Mouse (Mus musculus) stomach, postnatal 0 days (tissue): ENCODE data around the gene Gm45618. TPM values are rescaled to one million over a fixed set of nuclear protein-coding genes. Genes with fewer than 3 reads are reported as not detected.
"Not testable (repeated sequence)": the region's sequence is repeated elsewhere in the genome, so short reads cannot be mapped to it uniquely, and the experiment has no call there.

Experiments
- ATAC-seq: fragments of 200-750 bp; cut with Nextera tagmentation; 2 replicates; pipeline ENCODE4 v1.8.0; 2017; ENCODE audit not compliant: low FRiP score, low TSS enrichment
- DNase-seq: peaks from one replicate; pipeline ENCODE4 v3.0.0-alpha.2; 2016; ENCODE audit warnings: low spot score
- H3K27ac ChIP-seq: fragments of 300-500 bp; sonication (generic); replicated peaks from 2 replicates; pipeline ENCODE4 v1.5.1; 2014; ENCODE audit warnings: mild to moderate bottlenecking, control low read depth
- H3K27me3 ChIP-seq: fragments of 300-500 bp; sonication (generic); 2 replicates; pipeline ENCODE4 v1.6.1; 2014; ENCODE audit warnings: low read length; ENCODE audit not compliant: control insufficient read depth, insufficient read depth
- H3K36me3 ChIP-seq: fragments of 300-500 bp; sonication (generic); 2 replicates; pipeline ENCODE4 v1.6.1; 2014; ENCODE audit warnings: low read length, mixed read lengths; ENCODE audit not compliant: control insufficient read depth, insufficient read depth
- H3K4me1 ChIP-seq: fragments of 300-500 bp; sonication (generic); replicated peaks from 2 replicates; pipeline ENCODE4 v1.6.1; 2014; ENCODE audit warnings: antibody characterized with exemption; ENCODE audit not compliant: control insufficient read depth, insufficient read depth
- H3K4me2 ChIP-seq: fragments of 300-500 bp; sonication (generic); replicated peaks from 2 replicates; pipeline ENCODE4 v1.6.1; 2014; ENCODE audit warnings: low read depth, mild to moderate bottlenecking, control low read depth, moderate library complexity
- H3K4me3 ChIP-seq: fragments of 300-500 bp; sonication (generic); 2 replicates; pipeline ENCODE4 v1.5.1; 2014; ENCODE audit warnings: low read depth, low read length, control low read depth
- H3K9ac ChIP-seq: fragments of 300-500 bp; sonication (generic); 2 replicates; pipeline ENCODE4 v1.6.1; 2014; ENCODE audit warnings: mild to moderate bottlenecking, low read length, control low read depth, mixed read lengths
- H3K9me3 ChIP-seq: fragments of 300-500 bp; sonication (generic); 2 replicates; pipeline ENCODE4 v1.6.1; 2016; ENCODE audit warnings: low read length; ENCODE audit not compliant: control insufficient read depth
- CTCF ChIP-seq: IDR thresholded peaks from 2 replicates; pipeline ENCODE4 v1.5.1; 2016; ENCODE audit warnings: antibody characterized with exemption, low read depth, mild to moderate bottlenecking, moderate library complexity
- EP300 ChIP-seq: optimal IDR thresholded peaks from 2 replicates; pipeline ENCODE3; 2016; ENCODE audit warnings: antibody characterized with exemption
- WGBS: fragments of 180-500 bp; shearing (Covaris S2); extraction: QIAGEN DNeasy Blood & Tissue Kit; methylation state at CpG from one replicate; pipeline ENCODE4 v1.1.7; 2014; 5-methylcytosine and 5-hydroxymethylcytosine counted together
- polyA plus RNA-seq: library from polyadenylated mRNA; unstranded; fragments of >200 nt; fragmentation: Nextera tagmentation; extraction: Ambion mirVana; gene quantifications from 2 replicates; pipeline ENCODE4 v1.2.1, GENCODE M21; 2015

The Gm45618 gene
- polyA plus RNA-seq, 1 experiment from 2014 or later, result not detected

DNA sequence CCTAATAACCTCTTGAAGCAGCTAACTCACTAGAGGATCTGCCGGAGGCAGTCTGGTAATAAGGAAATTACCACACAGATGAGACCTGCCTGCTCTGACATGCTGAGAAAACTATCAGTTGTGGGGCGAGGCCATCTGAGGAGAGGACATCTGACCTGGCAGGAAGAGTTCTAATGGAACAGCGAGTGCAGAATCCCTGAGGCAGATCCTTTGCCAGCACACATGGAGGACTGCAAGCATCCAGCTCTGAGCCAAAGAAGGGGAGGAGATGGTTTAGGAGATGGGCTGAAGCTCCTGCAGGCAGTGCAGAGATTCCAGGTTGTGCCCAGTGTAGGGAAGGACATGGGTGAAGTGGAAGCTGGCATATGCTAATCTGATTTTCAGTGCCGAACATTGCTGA lies 31.7 kb upstream of the Gm45618 start:
- DNase-seq, result no peak
- TF ChIP-seq CTCF (no peak), EP300 (no peak)
- Histone ChIP-seq H3K36me3 (no peaks in the 10 kb centered on the region), H3K9me3 (no peaks in the 10 kb centered on the region), H3K9ac (no peak overlapping the region), H3K4me3 (no peak overlapping the region), H3K27me3 (no peaks in the 10 kb centered on the region), H3K27ac (no peak overlapping the region), H3K4me2 (no peak overlapping the region), H3K4me1 (no peaks in the 10 kb centered on the region)
- no peak for ATAC-seq
- WGBS, result 75% methylated on average over 4 of the region's 4 CpGs

GRCm38 (mm10) chr7:142148633-142149032 lies 28.1 kb upstream of the Gm45618 start:
- no peak overlapping the region for H3K9ac ChIP-seq
- no peaks in the 10 kb centered on the region for H3K36me3 ChIP-seq
- no peak overlapping the region for H3K27ac ChIP-seq
- no peak for DNase-seq
- H3K27me3 ChIP-seq, result no peaks in the 10 kb centered on the region
- no peak overlapping the region for H3K4me2 ChIP-seq
- H3K4me3 ChIP-seq, result no peak overlapping the region
- H3K9me3 ChIP-seq, result no peaks in the 10 kb centered on the region
- no peak for ATAC-seq
- H3K4me1 ChIP-seq, result no peaks in the 10 kb centered on the region
- TF ChIP-seq CTCF, result no peak
- no peak for TF ChIP-seq EP300

- no peaks in the 10 kb centered on the region for H3K9me3 ChIP-seq
- ATAC-seq (no peak), DNase-seq (peak; percentile 52)
- no peaks in the 10 kb centered on the region for H3K27me3 ChIP-seq
- TF ChIP-seq EP300 (no peak), CTCF (peak; percentile 77)
- no peak overlapping the region for H3K9ac ChIP-seq
- no peak overlapping the region for H3K4me2 ChIP-seq
- H3K4me1 ChIP-seq, result no peaks in the 10 kb centered on the region
- 0% methylated on average over 1 of the region's 1 CpGs for WGBS
- no peaks in the 10 kb centered on the region for H3K36me3 ChIP-seq
- no peak overlapping the region for H3K4me3 ChIP-seq
- no peak overlapping the region for H3K27ac ChIP-seq
Observed at GRCm38 (mm10) chr7:142146033-142146432, 25.5 kb upstream of the Gm45618 start.

- WGBS, result 27% methylated on average over 4 of the region's 4 CpGs
- no peak for DNase-seq
Observed at GRCm38 (mm10) chr7:142145413-142145940, 24.9 kb upstream of the Gm45618 start.

GRCm38 (mm10) chr7:142144507-142144906 lies 24.0 kb upstream of the Gm45618 start, which contains the start of gene Gm45337:
TSS of gene Gm45337 (minus strand) at chr7:142144607.
- ATAC-seq (no peak), DNase-seq (no peak)
- Histone ChIP-seq H3K9ac (no peak within 1 kb of the TSS), H3K27me3 (no peaks in the 10 kb centered on the region), H3K4me3 (no peak within 1 kb of the TSS), H3K9me3 (no peaks in the 10 kb centered on the region), H3K36me3 (no peaks in the 10 kb centered on the region), H3K4me1 (no peaks in the 10 kb centered on the region), H3K27ac (no peak within 1 kb of the TSS), H3K4me2 (no peak within 1 kb of the TSS)
- TF ChIP-seq EP300, result no peak
- no peak for TF ChIP-seq CTCF
- WGBS, result 60% methylated on average over 1 of the region's 1 CpGs

More at GRCm38 (mm10) chr7:142145413-142145940, 24.9 kb upstream of the Gm45618 start:
- ATAC-seq, result no peak
- H3K27ac ChIP-seq, result no peak overlapping the region
- TF ChIP-seq CTCF, result peak; percentile 53
- no peak for TF ChIP-seq EP300
- no peaks in the 10 kb centered on the region for H3K4me1 ChIP-seq
- H3K4me3 ChIP-seq, result no peak overlapping the region
- H3K9ac ChIP-seq, result no peak overlapping the region
- H3K4me2 ChIP-seq, result no peak overlapping the region
- H3K27me3 ChIP-seq, result no peaks in the 10 kb centered on the region
- H3K36me3 ChIP-seq, result no peaks in the 10 kb centered on the region
- H3K9me3 ChIP-seq, result no peaks in the 10 kb centered on the region

GRCm38 (mm10) chr7:142143506-142144010 lies 23.0 kb upstream of the Gm45618 start:
- not testable (repeated sequence) for H3K36me3 ChIP-seq, H3K4me3 ChIP-seq, H3K27ac ChIP-seq, H3K9me3 ChIP-seq, H3K4me2 ChIP-seq, H3K4me1 ChIP-seq, H3K27me3 ChIP-seq, H3K9ac ChIP-seq, ATAC-seq, DNase-seq
- 24% methylated on average over 1 of the region's 1 CpGs for WGBS
